Mouse (Mus musculus) liver, adult 2 months (tissue): Measurements from ENCODE around the gene Prima1.

ENCODE experiments used
- CTCF ChIP-seq: fragments of 200-500 bp; IDR thresholded peaks from 2 replicates; pipeline ENCODE4 v1.5.1; 2011; ENCODE audit warnings: low read depth, low read length, control low read depth
- POLR2A ChIP-seq: fragments of 200-500 bp; IDR thresholded peaks from 2 replicates; pipeline ENCODE4 v1.6.1; 2011; ENCODE audit warnings: low read length, control low read depth; ENCODE audit not compliant: insufficient read depth; ENCODE audit errors: extremely low read depth

DNA sequence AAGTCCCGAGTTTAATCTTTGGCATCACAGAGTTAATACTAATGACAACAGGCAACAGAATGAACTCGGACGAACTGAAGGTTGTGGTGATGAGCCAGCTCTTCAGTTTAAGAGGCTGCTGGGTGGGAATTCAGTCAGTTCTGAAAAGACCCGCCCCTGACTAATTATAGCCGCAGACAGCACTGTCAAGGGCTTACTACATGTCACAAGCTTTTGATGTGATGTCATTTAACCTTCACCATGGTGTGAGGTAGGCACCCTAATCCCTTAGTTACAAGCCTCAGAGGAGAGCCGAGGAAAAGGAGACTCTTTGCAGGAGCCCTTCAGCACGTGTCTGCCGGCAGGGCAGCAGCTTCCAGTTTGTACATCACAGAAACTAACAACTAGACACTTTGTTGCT is 53.7 kb downstream of the Prima1 start:
- no peak for TF ChIP-seq POLR2A
- TF ChIP-seq CTCF: no peak
